Mouse (Mus musculus) liver, adult 2 months (tissue): ENCODE measurements at regions not wholly inside any gene's neighbourhood (a gene's known extent, or its start where the extent isn't known, plus 50 kb on each side); places are given as distances from the start of the nearest gene placed in this dataset.

ENCODE experiments used
- DNase-seq: peaks from one replicate; pipeline ENCODE4 v3.0.0-alpha.2; 2011; ENCODE audit warnings: low read depth, low spot score; ENCODE audit errors: extremely low read depth
- H3K27ac ChIP-seq: fragments of 200-500 bp; replicated peaks from 2 replicates; pipeline ENCODE4 v1.5.1; 2012; ENCODE audit warnings: low read depth, mild to moderate bottlenecking, control low read depth, inconsistent platforms, low read length; ENCODE audit not compliant: insufficient read depth
- H3K27me3 ChIP-seq: fragments of 200-500 bp; 2 replicates; pipeline ENCODE4 v1.6.1; 2012; ENCODE audit warnings: mild to moderate bottlenecking, moderate library complexity, low read length, inconsistent platforms; ENCODE audit not compliant: control insufficient read depth, insufficient read depth
- H3K36me3 ChIP-seq: fragments of 200-500 bp; 2 replicates; pipeline ENCODE4 v1.6.1; 2012; ENCODE audit warnings: low read length, inconsistent platforms; ENCODE audit not compliant: control insufficient read depth, insufficient read depth
- H3K4me1 ChIP-seq: fragments of 200-500 bp; 2 replicates; pipeline ENCODE4 v1.6.1; 2011; ENCODE audit warnings: low read length; ENCODE audit not compliant: control insufficient read depth, insufficient read depth
- H3K4me3 ChIP-seq: fragments of 200-500 bp; 2 replicates; pipeline ENCODE4 v1.5.1; 2011; ENCODE audit warnings: low read depth, mild to moderate bottlenecking, control low read depth, low read length, moderate library complexity; ENCODE audit not compliant: insufficient read depth
- H3K79me2 ChIP-seq: fragments of 200-500 bp; 2 replicates; pipeline ENCODE4 v1.6.1; 2012; ENCODE audit warnings: inconsistent platforms, mild to moderate bottlenecking, low read length, moderate library complexity; ENCODE audit not compliant: control insufficient read depth, insufficient read depth
- H3K9ac ChIP-seq: fragments of 200-500 bp; 2 replicates; pipeline ENCODE4 v1.6.1; 2012; ENCODE audit warnings: low read depth, mild to moderate bottlenecking, control low read depth, inconsistent platforms, low read length
- CTCF ChIP-seq: fragments of 200-500 bp; IDR thresholded peaks from 2 replicates; pipeline ENCODE4 v1.5.1; 2011; ENCODE audit warnings: low read depth, low read length, control low read depth
- POLR2A ChIP-seq: fragments of 200-500 bp; IDR thresholded peaks from 2 replicates; pipeline ENCODE4 v1.6.1; 2011; ENCODE audit warnings: low read length, control low read depth; ENCODE audit not compliant: insufficient read depth; ENCODE audit errors: extremely low read depth
- WGBS: fragments of 180-500 bp; shearing (Covaris S2); methylation state at CpG from one replicate; pipeline ENCODE4 v1.1.7; 2018; 5-methylcytosine and 5-hydroxymethylcytosine counted together

DNA sequence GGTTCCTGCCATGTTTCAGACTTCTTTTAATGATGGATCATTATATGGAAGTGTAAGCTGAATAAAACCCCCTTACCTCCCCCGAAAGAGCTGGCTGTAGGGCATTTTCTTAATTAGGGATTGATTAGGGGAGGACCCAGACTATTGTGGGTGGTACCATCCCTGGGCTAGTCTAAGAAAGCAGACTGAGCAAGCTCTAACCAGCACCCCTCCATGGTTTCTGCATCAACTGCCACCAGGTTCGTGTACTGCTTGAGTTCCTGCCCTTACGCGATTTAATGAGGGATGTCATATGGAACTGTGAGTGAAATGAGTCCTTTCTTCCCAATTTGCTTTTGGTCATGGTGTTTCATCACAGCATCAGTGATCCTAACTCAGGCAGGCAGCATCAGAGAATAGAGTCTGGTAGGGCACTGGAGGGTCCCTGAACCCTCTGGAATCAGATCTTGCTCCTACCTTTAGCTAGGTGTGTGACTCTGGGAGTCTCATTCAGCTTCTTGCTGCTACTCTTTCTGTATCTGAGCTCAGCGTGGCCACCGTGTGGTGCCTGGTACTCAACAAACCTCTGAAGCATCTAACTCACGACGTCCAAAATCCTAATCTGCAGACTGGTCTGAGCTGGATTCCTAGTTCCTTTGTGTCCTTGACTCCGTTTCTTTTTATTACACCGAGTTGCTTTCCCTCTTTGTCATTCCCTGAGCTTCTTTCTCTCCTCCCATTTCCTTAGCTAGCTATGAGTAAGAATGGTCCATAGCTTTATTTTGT, 1884.0 kb upstream of the Lrrc6 start:
- TF ChIP-seq POLR2A (no peak), CTCF (no peak)
- H3K9ac ChIP-seq = no peak overlapping the region
- H3K4me1 ChIP-seq = no peaks in the 10 kb centered on the region
- WGBS = 63% methylated on average over 10 of the region's 10 CpGs
- no peaks in the 10 kb centered on the region for H3K36me3 ChIP-seq
- H3K4me3 ChIP-seq = no peak overlapping the region
- no peak for DNase-seq
- no peak overlapping the region for H3K27ac ChIP-seq
- no peaks in the 10 kb centered on the region for H3K27me3 ChIP-seq
- no peaks in the 10 kb centered on the region for H3K79me2 ChIP-seq

DNA sequence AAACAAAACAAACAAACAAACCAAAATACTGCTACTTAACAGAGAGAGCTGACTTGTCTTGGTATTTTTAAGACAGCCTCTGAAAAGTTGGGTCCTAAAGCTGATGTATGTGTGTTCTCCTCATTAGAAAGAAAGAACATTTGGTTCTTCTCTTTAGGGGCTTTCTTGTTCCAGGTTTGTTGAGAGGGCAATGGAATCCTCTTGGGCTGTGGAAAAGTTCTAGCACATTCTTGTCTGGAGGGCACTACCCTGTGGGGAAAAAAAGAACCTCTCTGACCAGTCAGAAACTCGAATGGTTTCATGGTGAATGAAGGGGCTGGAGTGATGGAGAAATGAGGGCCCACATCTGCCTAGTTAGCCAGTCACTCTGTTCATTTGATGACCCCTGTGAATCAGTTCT, 1874.5 kb upstream of the Lrrc6 start:
- H3K79me2 ChIP-seq = no peaks in the 10 kb centered on the region
- H3K9ac ChIP-seq = no peak overlapping the region
- 30% methylated on average over 1 of the region's 1 CpGs for WGBS
- no peaks in the 10 kb centered on the region for H3K36me3 ChIP-seq
- H3K4me1 ChIP-seq = no peaks in the 10 kb centered on the region
- no peaks in the 10 kb centered on the region for H3K27me3 ChIP-seq
- no peak for DNase-seq
- H3K4me3 ChIP-seq = no peak overlapping the region
- H3K27ac ChIP-seq = no peak overlapping the region
- TF ChIP-seq POLR2A = no peak
- no peak for TF ChIP-seq CTCF

DNA sequence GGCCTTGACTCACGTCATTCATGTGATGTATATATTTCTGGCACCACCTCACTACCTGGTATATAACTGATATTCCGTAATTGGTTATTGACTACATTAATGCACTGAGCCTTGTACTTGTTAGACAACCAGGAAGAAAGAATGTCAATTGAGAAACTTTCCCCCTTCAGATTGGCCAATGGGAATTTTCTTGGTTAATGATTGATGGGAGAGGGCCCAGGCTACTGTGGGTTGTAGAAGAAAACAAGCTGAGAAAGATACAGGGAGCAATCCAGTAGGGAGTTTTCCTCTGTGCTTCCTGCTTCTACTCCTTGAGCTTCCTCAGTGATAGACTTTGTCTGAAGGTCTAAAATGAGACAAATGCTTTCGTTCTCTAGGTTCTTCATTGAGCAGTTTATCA, 1866.1 kb upstream of the Lrrc6 start:
- TF ChIP-seq CTCF = no peak
- TF ChIP-seq POLR2A = no peak
- Histone ChIP-seq H3K4me3 (no peak overlapping the region), H3K36me3 (no peaks in the 10 kb centered on the region), H3K27me3 (no peaks in the 10 kb centered on the region), H3K27ac (no peak overlapping the region), H3K79me2 (no peaks in the 10 kb centered on the region), H3K9ac (no peak overlapping the region), H3K4me1 (peaks cover 4% of the 10 kb centered on the region; the same call in 1 of the 2 replicates)
- DNase-seq = peak; percentile 74
- 62% methylated on average over 3 of the region's 3 CpGs for WGBS

DNA sequence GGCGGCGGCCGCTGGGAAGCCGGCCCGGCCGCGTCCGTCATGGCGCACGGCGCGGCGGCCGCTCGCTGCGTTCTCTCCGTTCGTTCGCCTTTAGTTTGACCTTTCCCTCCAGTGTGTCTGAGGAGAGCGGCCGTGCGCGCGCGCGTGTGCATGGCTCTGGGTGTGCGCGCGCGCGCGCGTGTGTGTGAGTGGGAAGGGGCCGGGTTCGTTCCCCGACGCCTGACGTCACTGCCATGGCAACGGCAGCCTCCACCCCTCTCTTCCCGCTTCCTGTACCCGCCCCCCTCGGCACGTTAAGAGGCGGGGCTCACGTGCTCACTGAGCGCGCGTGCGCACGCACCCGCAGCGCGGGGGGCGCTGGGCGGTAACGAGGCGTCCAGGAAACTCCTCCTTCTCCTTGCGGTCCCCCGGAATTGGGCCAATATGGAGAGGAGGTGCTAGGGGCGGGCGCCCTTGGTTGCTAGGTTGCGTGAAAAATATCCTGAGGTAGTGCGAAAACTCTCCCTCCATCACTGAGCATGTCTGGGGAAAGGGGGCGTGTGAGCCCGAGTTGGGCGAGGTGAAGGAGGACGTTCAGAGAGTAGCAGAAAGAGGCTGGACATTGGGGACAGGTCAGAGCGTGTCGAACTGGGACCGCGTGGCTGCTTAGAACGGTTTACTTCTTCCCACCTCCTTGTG, 1862.5 kb upstream of the Lrrc6 start:
- 6% methylated on average over 72 of the region's 72 CpGs for WGBS
- no peaks in the 10 kb centered on the region for H3K36me3 ChIP-seq
- peak overlapping the region; percentile 77 for H3K9ac ChIP-seq
- peaks cover 5% of the 10 kb centered on the region; the same call in 1 of the 2 replicates for H3K79me2 ChIP-seq
- peak overlapping the region; percentile 67 for H3K4me3 ChIP-seq
- peak overlapping the region; percentile 64 for H3K27ac ChIP-seq
- H3K4me1 ChIP-seq = peaks cover 6% of the 10 kb centered on the region
- no peaks in the 10 kb centered on the region for H3K27me3 ChIP-seq
- TF ChIP-seq POLR2A = peak; percentile 68
- no peak for TF ChIP-seq CTCF
- DNase-seq = peak; percentile 95

DNA sequence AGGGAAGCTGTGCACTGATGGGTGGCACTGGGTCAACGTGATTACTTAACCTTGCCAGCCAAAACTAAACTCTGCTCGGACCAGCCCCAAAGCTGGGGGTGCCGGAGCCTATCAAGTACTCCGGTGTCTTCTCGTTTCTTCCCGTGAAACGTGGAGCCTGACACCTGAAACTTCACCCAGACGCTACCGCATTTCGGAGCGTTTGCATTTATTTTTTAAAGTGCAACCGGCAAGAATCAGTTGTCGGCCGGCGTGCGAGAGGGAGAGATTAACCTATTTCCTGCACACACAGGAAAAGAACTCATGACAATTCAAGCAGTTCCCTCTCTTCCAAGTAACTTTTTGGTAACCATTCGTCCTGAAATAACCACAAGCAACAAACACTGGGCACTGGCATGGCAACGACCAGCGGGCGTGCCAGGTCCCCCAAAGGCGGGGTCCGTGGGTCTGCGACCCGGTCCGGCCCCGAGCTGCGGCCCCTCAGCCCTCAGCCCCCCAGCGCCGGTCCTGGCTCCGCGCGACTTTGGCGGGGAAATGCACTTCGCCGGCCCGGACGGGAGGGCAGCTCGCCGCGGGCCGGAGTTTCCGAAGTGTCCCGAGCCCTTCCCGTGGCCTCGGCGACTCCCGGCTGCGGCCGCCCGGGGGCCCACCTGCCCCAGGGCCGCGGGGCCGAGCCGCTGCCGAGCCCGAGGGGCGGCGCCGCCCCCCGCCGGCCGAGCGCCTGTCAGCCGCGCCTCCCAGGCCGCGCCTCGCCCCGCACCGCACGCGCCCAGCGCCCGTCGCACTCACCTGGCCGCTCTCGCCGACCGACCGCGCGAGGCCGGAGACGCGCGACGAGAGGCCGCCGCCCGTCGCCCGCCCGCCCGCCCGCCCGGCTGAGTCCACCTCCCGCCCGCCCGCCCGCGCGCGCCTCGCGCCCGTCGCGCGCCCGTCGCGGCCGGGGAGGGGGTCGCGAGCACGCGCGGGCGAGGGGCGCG, 1861.7 kb upstream of the Lrrc6 start:
- Histone ChIP-seq H3K27me3 (no peaks in the 10 kb centered on the region), H3K4me3 (peak overlapping the region; percentile 94)
- DNase-seq = peak; percentile 77

More for the DNA sequence above, 1861.7 kb upstream of the Lrrc6 start:
- Histone ChIP-seq H3K79me2 (peaks cover 5% of the 10 kb centered on the region; the same call in 1 of the 2 replicates), H3K27ac (peak overlapping the region; percentile 91), H3K36me3 (no peaks in the 10 kb centered on the region), H3K9ac (peak overlapping the region; percentile 92), H3K4me1 (peaks cover 6% of the 10 kb centered on the region)
- TF ChIP-seq CTCF (no peak), POLR2A (0 out of 2 replicates have a peak, but pooled peaks have one; percentile 27)
- 13% methylated on average over 104 of the region's 121 CpGs for WGBS
